Mouse (Mus musculus) kidney, embryonic 16.5 days (tissue): Measurements from ENCODE around the gene Cs. TPM values are rescaled to one million over a fixed set of nuclear protein-coding genes. Genes with fewer than 3 reads are reported as not detected.
A peak's percentile ranks its signal among the peaks of the same experiment; 100 is the strongest.

Experiments used
- ATAC-seq: fragments of 200-750 bp; cut with Nextera tagmentation; 2 replicates; pipeline ENCODE4 v1.8.0; 2017; ENCODE audit warnings: moderate TSS enrichment; ENCODE audit not compliant: low FRiP score, low TSS enrichment
- H3K27ac ChIP-seq: fragments of 300-500 bp; sonication (generic); 2 replicates; pipeline ENCODE4 v1.5.1; 2014; ENCODE audit warnings: low read length
- H3K27me3 ChIP-seq: fragments of 300-500 bp; sonication (generic); 2 replicates; pipeline ENCODE4 v1.6.1; 2014; ENCODE audit warnings: low read length, control low read depth, mixed read lengths; ENCODE audit not compliant: insufficient read depth
- H3K36me3 ChIP-seq: fragments of 300-500 bp; sonication (generic); 2 replicates; pipeline ENCODE4 v1.6.1; 2014; ENCODE audit warnings: low read length, control low read depth, mixed read lengths; ENCODE audit not compliant: insufficient read depth
- H3K4me1 ChIP-seq: fragments of 300-500 bp; sonication (generic); 2 replicates; pipeline ENCODE4 v1.6.1; 2014; ENCODE audit warnings: low read length, control low read depth, mixed read lengths; ENCODE audit not compliant: insufficient read depth
- H3K4me2 ChIP-seq: fragments of 300-500 bp; sonication (generic); replicated peaks from 2 replicates; pipeline ENCODE4 v1.6.1; 2014; ENCODE audit warnings: low read depth, low read length
- H3K4me3 ChIP-seq: fragments of 300-500 bp; sonication (generic); 2 replicates; pipeline ENCODE4 v1.5.1; 2014; ENCODE audit warnings: mild to moderate bottlenecking, low read length
- H3K9ac ChIP-seq: fragments of 300-500 bp; sonication (generic); replicated peaks from 2 replicates; pipeline ENCODE4 v1.6.1; 2014; ENCODE audit warnings: low read length
- H3K9me3 ChIP-seq: fragments of 300-500 bp; sonication (generic); 2 replicates; pipeline ENCODE4 v1.6.1; 2016; ENCODE audit warnings: low read length, control low read depth
- WGBS: fragments of 180-500 bp; shearing (Covaris S2); extraction: QIAGEN DNeasy Blood & Tissue Kit; methylation state at CpG from one replicate; pipeline ENCODE4 v1.1.7; 2014; 5-methylcytosine and 5-hydroxymethylcytosine counted together
- polyA plus RNA-seq: library from polyadenylated mRNA; unstranded; fragments of >200 nt; fragmentation: Nextera tagmentation; extraction: Ambion mirVana; gene quantifications from 2 replicates; pipeline ENCODE4 v1.2.1, GENCODE M21; 2015

Cs gene
- polyA plus RNA-seq, 1 experiment from 2014 or later = 244 TPM

DNA sequence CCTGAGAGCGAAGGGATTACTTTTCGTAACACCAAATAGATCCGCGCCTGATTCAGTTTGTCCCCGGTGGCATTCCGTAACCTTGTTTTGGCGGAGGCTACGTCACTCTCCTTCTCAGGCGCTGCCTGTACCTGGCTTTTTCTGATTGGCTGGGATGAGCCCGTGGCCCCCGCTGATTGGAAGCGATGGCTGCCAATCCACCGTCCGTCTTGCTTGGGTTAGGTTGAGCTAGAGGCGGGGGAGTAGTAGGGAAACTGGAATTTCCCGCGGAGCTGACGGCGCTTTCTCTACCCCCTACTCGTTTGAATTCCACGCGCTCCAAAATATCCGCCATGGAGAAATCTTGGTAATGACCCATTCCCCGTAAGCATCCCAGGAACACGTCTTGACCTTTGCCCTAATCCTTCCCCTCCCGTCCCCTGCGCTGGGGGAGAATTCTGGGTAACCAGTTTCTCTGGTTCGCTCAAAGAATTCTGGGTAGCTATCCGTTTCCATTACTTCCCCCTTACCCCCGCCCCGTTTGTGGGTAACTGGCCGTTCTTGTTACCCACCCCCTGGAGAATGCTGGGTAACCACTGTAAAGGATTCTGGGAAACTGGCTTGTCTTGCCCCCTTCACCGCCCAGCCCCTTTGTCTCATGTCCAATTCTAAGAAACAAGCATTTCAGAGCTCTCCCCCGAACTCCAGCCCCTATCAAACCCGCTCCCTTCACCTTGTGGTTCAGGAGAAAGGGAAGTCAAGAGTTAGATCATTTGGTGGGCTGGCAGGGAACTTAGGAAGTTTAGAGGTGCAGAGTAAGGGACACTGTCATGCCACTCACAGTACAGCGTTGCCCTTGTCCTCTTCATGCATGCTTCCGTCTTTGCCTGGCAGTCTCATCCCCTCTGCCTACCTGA is 34.2 kb upstream of the Cs start, which contains the start of gene Pan2:
Gene Pan2 (plus strand): TSS at position 210 of the 896 bp plus-strand sequence.
- peak; percentile 99 for ATAC-seq
- Histone ChIP-seq H3K27me3 (no peaks in the 10 kb centered on the region), H3K4me1 (peaks cover 16% of the 10 kb centered on the region), H3K9me3 (no peaks in the 10 kb centered on the region), H3K36me3 (peaks cover 10% of the 10 kb centered on the region; the same call in 1 of the 2 replicates), H3K9ac (peak within 1 kb of the TSS; percentile 91), H3K4me3 (peak within 1 kb of the TSS; percentile 69), H3K27ac (peak within 1 kb of the TSS; percentile 96), H3K4me2 (peak within 1 kb of the TSS; percentile 76)
- WGBS = 1% methylated on average over 37 of the region's 37 CpGs

DNA sequence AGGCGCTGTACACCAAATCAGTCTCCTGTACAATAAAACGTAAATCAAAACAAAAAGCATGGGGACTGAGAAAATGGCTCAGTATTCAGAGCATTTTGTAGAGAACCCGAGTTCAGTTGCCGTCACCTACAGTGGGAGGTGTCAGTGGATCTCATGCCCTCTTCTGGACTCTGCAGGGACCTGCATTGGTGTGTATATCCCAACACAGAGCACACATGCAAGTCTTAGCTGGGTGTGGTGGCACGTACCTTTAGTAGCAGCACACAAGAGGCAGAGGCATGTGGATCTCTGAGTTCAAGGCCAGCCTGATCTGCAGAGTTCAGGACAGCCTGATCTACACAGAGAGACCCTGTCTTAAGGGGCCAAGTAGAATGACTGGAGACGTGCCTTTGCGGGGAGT is 27.9 kb upstream of the Cs start:
- Histone ChIP-seq H3K4me1 (no peaks in the 10 kb centered on the region; the same call in 1 of the 2 replicates), H3K4me2 (no peak overlapping the region), H3K36me3 (peaks cover 57% of the 10 kb centered on the region), H3K4me3 (no peak overlapping the region), H3K27me3 (no peaks in the 10 kb centered on the region), H3K27ac (no peak overlapping the region), H3K9me3 (no peaks in the 10 kb centered on the region), H3K9ac (no peak overlapping the region)
- 81% methylated on average over 7 of the region's 7 CpGs for WGBS
- ATAC-seq = no peak

DNA sequence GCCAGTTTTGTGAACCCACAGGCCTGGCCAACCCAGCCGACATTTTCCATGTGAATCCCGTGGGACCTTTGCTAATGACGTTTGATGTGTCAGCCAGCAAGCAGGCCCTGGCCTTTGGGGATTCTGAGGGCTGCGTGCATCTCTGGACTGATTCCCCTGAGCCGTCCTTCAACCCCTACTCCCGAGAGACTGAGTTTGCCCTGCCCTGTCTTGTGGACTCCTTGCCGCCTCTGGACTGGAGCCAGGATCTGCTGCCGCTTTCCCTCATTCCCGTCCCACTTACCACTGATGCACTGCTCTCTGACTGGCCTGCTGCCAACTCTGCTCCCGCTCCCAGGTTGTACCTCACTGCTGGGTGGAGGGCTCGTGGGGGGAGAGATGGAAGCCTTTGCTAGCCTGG is 27.4 kb upstream of the Cs start:
- H3K27me3 ChIP-seq = no peaks in the 10 kb centered on the region
- no peaks in the 10 kb centered on the region; the same call in 1 of the 2 replicates for H3K4me1 ChIP-seq
- no peak overlapping the region for H3K4me3 ChIP-seq
- H3K36me3 ChIP-seq = peaks cover 63% of the 10 kb centered on the region
- peak; percentile 23; the same call in 1 of the 2 replicates for ATAC-seq
- H3K9ac ChIP-seq = no peak overlapping the region
- H3K27ac ChIP-seq = no peak overlapping the region
- no peaks in the 10 kb centered on the region for H3K9me3 ChIP-seq
- H3K4me2 ChIP-seq = no peak overlapping the region
- WGBS = 60% methylated on average over 11 of the region's 11 CpGs

DNA sequence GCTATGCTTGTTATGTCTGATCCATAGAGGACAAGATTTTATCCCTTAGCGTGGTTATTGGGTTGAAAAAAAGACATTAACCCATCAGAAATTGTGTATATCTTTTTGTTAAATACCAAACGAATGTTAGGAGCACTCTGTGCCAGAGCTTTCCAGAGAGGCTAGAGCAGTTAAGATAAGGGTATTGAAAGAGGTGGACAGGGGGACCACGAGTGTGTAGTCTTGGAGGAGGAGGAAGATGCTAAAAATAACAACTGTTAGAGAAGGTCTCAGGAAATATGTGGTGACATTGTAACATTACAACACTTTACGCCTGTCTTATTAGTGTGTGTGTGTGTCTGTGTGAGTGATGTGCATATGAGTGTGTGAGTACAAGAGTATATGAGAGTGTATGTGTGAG is 26.6 kb upstream of the Cs start:
- no peaks in the 10 kb centered on the region for H3K27me3 ChIP-seq
- no peak overlapping the region for H3K4me2 ChIP-seq
- no peaks in the 10 kb centered on the region for H3K9me3 ChIP-seq
- no peak for ATAC-seq
- no peak overlapping the region for H3K9ac ChIP-seq
- WGBS = 78% methylated on average over 4 of the region's 4 CpGs
- peaks cover 69% of the 10 kb centered on the region for H3K36me3 ChIP-seq
- H3K27ac ChIP-seq = no peak overlapping the region
- H3K4me3 ChIP-seq = no peak overlapping the region
- no peaks in the 10 kb centered on the region; the same call in 1 of the 2 replicates for H3K4me1 ChIP-seq

DNA sequence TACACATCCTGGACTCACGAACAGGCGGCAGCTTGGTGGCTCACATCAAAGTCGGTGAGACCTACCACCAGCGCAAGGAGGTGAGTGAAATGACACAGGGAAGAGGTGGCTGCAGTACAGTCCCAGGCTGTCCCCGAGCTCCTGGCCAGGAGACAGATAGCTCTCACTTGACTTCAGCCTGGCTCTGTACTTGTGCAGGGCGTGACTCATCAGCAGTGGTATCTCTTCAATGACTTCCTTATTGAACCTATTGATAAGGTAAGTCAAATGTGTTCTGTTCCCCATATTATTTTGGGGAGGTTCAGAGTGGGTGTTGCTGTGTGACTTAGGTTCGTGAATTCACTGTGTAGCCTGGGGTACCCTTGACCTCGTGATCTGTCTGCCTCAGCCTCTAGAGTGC is 22.0 kb upstream of the Cs start:
- H3K9ac ChIP-seq = no peak overlapping the region
- no peak overlapping the region for H3K4me2 ChIP-seq
- peaks cover 81% of the 10 kb centered on the region for H3K36me3 ChIP-seq
- H3K4me3 ChIP-seq = no peak overlapping the region
- no peaks in the 10 kb centered on the region for H3K27me3 ChIP-seq
- no peak overlapping the region for H3K27ac ChIP-seq
- H3K4me1 ChIP-seq = no peaks in the 10 kb centered on the region
- ATAC-seq = no peak
- no peaks in the 10 kb centered on the region for H3K9me3 ChIP-seq
- 92% methylated on average over 8 of the region's 8 CpGs for WGBS

DNA sequence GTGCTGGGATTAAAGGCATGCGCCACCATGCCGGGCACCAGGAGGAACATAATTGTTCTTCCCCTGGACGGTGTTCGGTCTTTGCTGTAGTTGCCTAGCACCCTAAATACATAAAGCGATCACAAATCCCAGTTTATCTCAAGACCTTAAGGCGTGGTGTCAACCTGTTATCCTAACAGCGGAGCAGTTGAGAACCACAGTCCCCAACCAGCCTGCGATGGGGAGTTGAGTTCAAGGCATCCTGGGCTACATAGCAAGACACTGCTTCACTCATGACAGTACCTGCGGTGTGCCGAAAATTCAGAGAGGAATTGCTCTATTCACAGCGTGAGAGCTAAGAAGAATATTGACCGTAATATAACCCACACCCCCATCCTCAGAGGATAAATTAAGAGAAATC is 15.9 kb upstream of the Cs start:
- WGBS = 60% methylated on average over 12 of the region's 12 CpGs
- H3K27me3 ChIP-seq = no peaks in the 10 kb centered on the region
- peak overlapping the region; percentile 98 for H3K9ac ChIP-seq
- ATAC-seq = peak; percentile 28; the same call in 1 of the 2 replicates
- H3K36me3 ChIP-seq = peaks cover 54% of the 10 kb centered on the region
- no peaks in the 10 kb centered on the region for H3K9me3 ChIP-seq
- peak overlapping the region; percentile 81 for H3K4me3 ChIP-seq
- peaks cover 18% of the 10 kb centered on the region for H3K4me1 ChIP-seq
- H3K4me2 ChIP-seq = peak overlapping the region; percentile 91
- H3K27ac ChIP-seq = peak overlapping the region; percentile 74; the same call in 1 of the 2 replicates

DNA sequence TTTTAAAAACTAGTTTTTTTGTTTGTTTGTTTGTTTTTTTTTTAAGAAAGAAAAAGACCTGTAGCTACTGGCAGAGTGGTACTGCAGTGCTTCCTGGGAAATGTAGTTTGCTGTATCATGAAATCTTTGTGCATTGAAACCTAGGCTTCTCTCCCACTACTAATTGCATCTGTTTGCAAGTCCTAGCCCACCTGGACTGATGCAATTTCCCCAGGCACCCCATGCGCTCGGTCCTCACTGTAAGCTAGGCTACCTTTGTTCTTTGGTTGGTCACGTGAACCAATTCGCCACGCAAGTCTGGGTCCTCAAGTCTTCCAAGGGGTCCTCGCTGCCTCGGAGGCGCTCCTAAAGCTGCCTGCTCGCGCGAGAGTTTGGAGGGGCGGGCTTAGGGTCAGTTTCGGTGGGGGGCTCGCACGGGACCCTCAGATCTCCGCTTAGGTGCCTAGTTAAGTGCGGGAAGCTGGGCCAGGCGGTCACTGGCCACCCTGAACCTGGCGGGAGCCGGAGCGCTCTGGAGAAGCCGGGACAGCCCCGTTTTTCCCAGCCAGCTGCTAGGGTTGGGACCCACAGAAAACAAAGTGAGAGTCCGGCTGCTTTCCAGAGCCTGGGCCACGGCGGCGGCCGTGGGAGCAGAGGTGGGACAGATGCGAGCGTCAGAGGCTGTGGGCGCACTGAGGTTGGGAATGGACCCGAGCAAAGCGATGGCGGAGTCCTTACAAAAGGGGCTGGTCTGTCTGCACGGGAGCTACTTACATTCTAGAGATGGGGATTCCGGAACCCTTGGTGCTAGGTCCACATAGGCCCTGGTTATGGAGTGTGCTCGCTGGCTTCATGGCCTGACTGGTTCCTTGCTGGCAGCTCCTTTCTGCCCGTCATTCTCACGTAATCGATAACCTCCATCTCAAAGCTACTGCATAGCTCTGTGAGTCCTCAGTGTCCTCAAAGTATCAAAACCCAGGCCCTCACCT is 15.1 kb upstream of the Cs start, which contains the start of gene Cnpy2:
Gene Cnpy2 (plus strand): TSS at position 319 of the 968 bp plus-strand sequence.
- peak within 1 kb of the TSS; percentile 91 for H3K4me2 ChIP-seq
- H3K27me3 ChIP-seq = no peaks in the 10 kb centered on the region
- H3K4me1 ChIP-seq = peaks cover 18% of the 10 kb centered on the region
- H3K9ac ChIP-seq = peak within 1 kb of the TSS; percentile 98
- WGBS = under 1% methylated on average over 40 of the region's 40 CpGs
- H3K36me3 ChIP-seq = peaks cover 56% of the 10 kb centered on the region
- no peaks in the 10 kb centered on the region for H3K9me3 ChIP-seq
- peak within 1 kb of the TSS; percentile 98 for H3K27ac ChIP-seq
- peak within 1 kb of the TSS; percentile 81 for H3K4me3 ChIP-seq
- ATAC-seq = peak; percentile 97

DNA sequence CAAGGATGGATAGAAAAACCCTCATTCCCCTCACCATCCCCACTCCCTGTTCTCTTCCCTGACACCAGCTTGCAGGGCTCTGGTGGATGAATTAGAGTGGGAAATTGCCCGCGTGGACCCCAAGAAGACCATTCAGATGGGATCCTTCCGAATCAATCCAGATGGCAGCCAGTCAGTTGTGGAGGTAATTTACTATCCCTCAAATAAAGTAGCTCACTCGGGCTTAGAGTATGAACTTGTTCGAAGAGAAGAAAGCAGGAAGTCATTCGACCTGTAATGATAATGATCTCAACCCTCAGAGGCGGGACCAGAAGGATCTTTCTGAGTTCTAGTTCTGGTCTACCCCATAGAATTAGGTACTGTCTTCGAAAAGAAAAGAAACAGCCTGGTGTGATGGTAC is 14.0 kb upstream of the Cs start:
- Histone ChIP-seq H3K4me2 (peak overlapping the region; percentile 91), H3K27ac (peak overlapping the region; percentile 98), H3K9ac (peak overlapping the region; percentile 98), H3K27me3 (no peaks in the 10 kb centered on the region), H3K4me1 (peaks cover 18% of the 10 kb centered on the region), H3K4me3 (peak overlapping the region; percentile 81), H3K36me3 (peaks cover 56% of the 10 kb centered on the region), H3K9me3 (no peaks in the 10 kb centered on the region)
- WGBS = 54% methylated on average over 8 of the region's 8 CpGs
- ATAC-seq = no peak

DNA sequence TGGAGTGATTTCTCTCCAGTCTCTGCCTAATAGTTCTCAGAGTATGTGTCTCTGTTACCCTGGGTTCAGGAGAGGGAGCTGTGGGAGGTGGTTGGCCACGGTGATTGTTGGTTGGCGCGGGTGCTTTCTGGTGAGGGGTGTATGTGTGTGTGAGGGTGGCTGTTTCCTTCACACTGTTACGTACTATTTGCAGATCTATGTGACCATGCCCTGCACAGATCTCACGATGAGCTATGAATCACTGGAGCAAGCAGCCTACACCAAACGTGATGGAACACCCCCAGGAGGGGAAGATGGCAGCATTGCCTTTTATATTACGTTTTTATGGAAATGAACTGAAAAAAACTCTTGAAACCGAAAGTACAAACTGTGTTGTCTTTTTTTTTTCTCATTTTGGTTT is 10.7 kb upstream of the Cs start:
- WGBS = 94% methylated on average over 8 of the region's 8 CpGs
- Histone ChIP-seq H3K9me3 (no peaks in the 10 kb centered on the region), H3K4me3 (no peak overlapping the region), H3K27ac (no peak overlapping the region), H3K4me2 (no peak overlapping the region), H3K9ac (no peak overlapping the region), H3K36me3 (peaks cover 37% of the 10 kb centered on the region), H3K4me1 (peaks cover 13% of the 10 kb centered on the region; the same call in 1 of the 2 replicates), H3K27me3 (no peaks in the 10 kb centered on the region)
- no peak for ATAC-seq
